ENCODE assay signal across 24 mouse cellular contexts in genomic region chr3:107833370-107833769, GRCm38 (mm10). TPM values are rescaled to one million over a fixed set of nuclear protein-coding genes. Genes with fewer than 3 reads are reported as not detected.
A peak's percentile ranks its signal among the peaks of the same experiment; 100 is the strongest.
DNase-seq lines count a peak whose midpoint lies in the region; ATAC-seq lines count a peak whose summit lies in the region.
"Had no signal": no experiment of that assay in that cellular context is flagged by ENCODE, and none has a peak within 500 bp of the region (broad histone marks: within the 10 kb centered on the region; RNA-seq: fewer than 3 reads in every experiment).

No protein-coding gene starts in this region.

- H3K27ac ChIP-seq in forebrain, embryonic 10.5 days, result peak overlapping the region; percentile 76
- H3K27ac ChIP-seq in forebrain, embryonic 13.5 days, result no peak overlapping the region
- H3K27ac ChIP-seq in hindbrain, embryonic 15.5 days (replicated peaks), result no peak overlapping the region
- no peak overlapping the region for H3K27ac ChIP-seq in hindbrain, embryonic 12.5 days
- peak overlapping the region; percentile 54 for H3K27ac ChIP-seq in midbrain, embryonic 13.5 days
- H3K27ac ChIP-seq: embryonic facial prominence, embryonic 12.5 days; heart, embryonic 15.5 days; left cerebral cortex, adult 2 months; liver, embryonic 15.5 days had no signal

- 85% methylated on average over 1 of the region's 1 CpGs for WGBS in forebrain, embryonic 10.5 days
- 73% methylated on average over 1 of the region's 1 CpGs for WGBS in forebrain, embryonic 13.5 days
- 53% methylated on average over 1 of the region's 1 CpGs for WGBS in hindbrain, embryonic 15.5 days
- WGBS in hindbrain, embryonic 12.5 days, result 77% methylated on average over 1 of the region's 1 CpGs
- WGBS in midbrain, embryonic 13.5 days, result 60% methylated on average over 1 of the region's 1 CpGs

- H3K4me1 ChIP-seq in forebrain, embryonic 10.5 days, result peaks cover 45% of the 10 kb centered on the region
- peaks cover 32% of the 10 kb centered on the region for H3K4me1 ChIP-seq in forebrain, embryonic 13.5 days
- peaks cover 22% of the 10 kb centered on the region for H3K4me1 ChIP-seq in hindbrain, embryonic 15.5 days (replicated peaks)
- H3K4me1 ChIP-seq in hindbrain, embryonic 12.5 days, result peaks cover 27% of the 10 kb centered on the region
- peaks cover 29% of the 10 kb centered on the region for H3K4me1 ChIP-seq in midbrain, embryonic 13.5 days (replicated peaks)
- H3K4me1 ChIP-seq: embryonic facial prominence, embryonic 12.5 days had no signal

- H3K4me3 ChIP-seq in forebrain, embryonic 10.5 days, result no peak overlapping the region
- H3K4me3 ChIP-seq in forebrain, embryonic 13.5 days, result no peak overlapping the region
- H3K4me3 ChIP-seq in hindbrain, embryonic 15.5 days, result no peak overlapping the region
- no peak overlapping the region for H3K4me3 ChIP-seq in hindbrain, embryonic 12.5 days
- no peak overlapping the region for H3K4me3 ChIP-seq in midbrain, embryonic 13.5 days (replicated peaks)
- H3K4me3 ChIP-seq: embryonic facial prominence, embryonic 12.5 days; heart, embryonic 15.5 days; left cerebral cortex, adult 2 months; liver, embryonic 15.5 days; midbrain, embryonic 12.5 days had no signal

- H3K4me2 ChIP-seq in forebrain, embryonic 13.5 days, result no peak overlapping the region
- no peak overlapping the region for H3K4me2 ChIP-seq in hindbrain, embryonic 15.5 days
- H3K4me2 ChIP-seq in hindbrain, embryonic 12.5 days (replicated peaks), result no peak overlapping the region
- H3K4me2 ChIP-seq in midbrain, embryonic 13.5 days (replicated peaks), result no peak overlapping the region
- H3K4me2 ChIP-seq: embryonic facial prominence, embryonic 12.5 days; heart, embryonic 15.5 days; liver, embryonic 15.5 days; midbrain, embryonic 12.5 days had no signal

- no peak overlapping the region for H3K9ac ChIP-seq in forebrain, embryonic 13.5 days
- no peak overlapping the region for H3K9ac ChIP-seq in hindbrain, embryonic 15.5 days
- H3K9ac ChIP-seq in hindbrain, embryonic 12.5 days, result no peak overlapping the region
- no peak overlapping the region for H3K9ac ChIP-seq in midbrain, embryonic 13.5 days (replicated peaks)
- H3K9ac ChIP-seq: heart, embryonic 15.5 days; liver, embryonic 15.5 days; midbrain, embryonic 12.5 days had no signal

- ATAC-seq in forebrain, embryonic 13.5 days, result no peak
- ATAC-seq in hindbrain, embryonic 15.5 days (ENCODE audit: low FRiP score, low read depth), result 0 out of 2 replicates have a peak, but pooled peaks have one; percentile 6
- no peak; the same call in 1 of the 2 replicates for ATAC-seq in hindbrain, embryonic 12.5 days (ENCODE audit: low FRiP score)
- no peak for ATAC-seq in midbrain, embryonic 13.5 days
- ATAC-seq: Patski had no signal

- intact Hi-C loops in left cerebral cortex, postnatal 14 days (cut with DNase I), result no loop called here

- H3K36me3 ChIP-seq in forebrain, embryonic 10.5 days (replicated peaks), result no peaks in the 10 kb centered on the region
- H3K36me3 ChIP-seq in forebrain, embryonic 13.5 days (ENCODE audit: poor library complexity, severe bottlenecking), result no peaks in the 10 kb centered on the region
- no peaks in the 10 kb centered on the region for H3K36me3 ChIP-seq in hindbrain, embryonic 15.5 days
- no peaks in the 10 kb centered on the region for H3K36me3 ChIP-seq in hindbrain, embryonic 12.5 days
- H3K36me3 ChIP-seq in midbrain, embryonic 13.5 days, result no peaks in the 10 kb centered on the region
- H3K36me3 ChIP-seq: embryonic facial prominence, embryonic 12.5 days; heart, embryonic 15.5 days; liver, embryonic 15.5 days; midbrain, embryonic 12.5 days had no signal

- no peak for DNase-seq in forebrain, embryonic 10.5 days (ENCODE audit: extremely low spot score, low spot score)
- peak; percentile 45 for DNase-seq in R1 (ENCODE audit: low read depth, low spot score)
- no peak for DNase-seq in lung, postnatal 36 days
- DNase-seq in left cerebral cortex, postnatal 14 days (ENCODE audit: low spot score in 2 of 2), result no peak
- DNase-seq: adrenal gland, postnatal 36 days; cerebellum, adult 9-10 months; kidney, adult 18-20 months; kidney, postnatal 10 days; lung, postnatal 10 days; thymus, postnatal 25 days had no signal

- H3K27me3 ChIP-seq in forebrain, embryonic 10.5 days (ENCODE audit: poor library complexity, severe bottlenecking), result peaks cover 36% of the 10 kb centered on the region
- H3K27me3 ChIP-seq in forebrain, embryonic 13.5 days, result no peaks in the 10 kb centered on the region
- H3K27me3 ChIP-seq in hindbrain, embryonic 15.5 days, result no peaks in the 10 kb centered on the region
- H3K27me3 ChIP-seq in hindbrain, embryonic 12.5 days, result no peaks in the 10 kb centered on the region
- no peaks in the 10 kb centered on the region for H3K27me3 ChIP-seq in midbrain, embryonic 13.5 days
- H3K27me3 ChIP-seq: CH12.LX; embryonic facial prominence, embryonic 12.5 days; heart, embryonic 15.5 days; liver, embryonic 15.5 days; midbrain, embryonic 12.5 days; Patski had no signal

- H3K9me3 ChIP-seq in forebrain, embryonic 10.5 days, result no peaks in the 10 kb centered on the region
- H3K9me3 ChIP-seq in forebrain, embryonic 13.5 days (replicated peaks), result no peaks in the 10 kb centered on the region
- H3K9me3 ChIP-seq in hindbrain, embryonic 15.5 days, result no peaks in the 10 kb centered on the region
- H3K9me3 ChIP-seq in hindbrain, embryonic 12.5 days (replicated peaks), result no peaks in the 10 kb centered on the region
- H3K9me3 ChIP-seq in midbrain, embryonic 13.5 days, result no peaks in the 10 kb centered on the region
- H3K9me3 ChIP-seq: embryonic facial prominence, embryonic 12.5 days; heart, embryonic 15.5 days; liver, embryonic 15.5 days; midbrain, embryonic 12.5 days had no signal

RNA-seq across cellular contexts. Expression of gene Eps8l3, which starts 43.7 kb away (rescaled TPM):
- polyA plus RNA-seq in forebrain, embryonic 10.5 days (2016; fragmentation: Nextera tagmentation; extraction: Ambion mirVana), result not detected in 2 replicates
- not detected in 2 replicates for polyA plus RNA-seq in forebrain, embryonic 13.5 days (2015; fragmentation: Nextera tagmentation; extraction: Ambion mirVana)
- polyA plus RNA-seq in hindbrain, embryonic 15.5 days (2015; fragmentation: Nextera tagmentation; extraction: Ambion mirVana), result 0.13 TPM in 1 of 2 replicates, not detected in the other
- polyA plus RNA-seq in hindbrain, embryonic 12.5 days (2016; fragmentation: Nextera tagmentation; extraction: Ambion mirVana), result not detected in 2 replicates
- 0.36 TPM in 1 of 2 replicates, not detected in the other for polyA plus RNA-seq in midbrain, embryonic 13.5 days (2015; fragmentation: Nextera tagmentation; extraction: Ambion mirVana)
- total RNA-seq in left cerebral cortex, postnatal 14 days (2021), result not detected
- total RNA-seq: adrenal gland, postnatal 36 days; CH12.LX; granulocyte monocyte progenitor cell, adult 5-6 weeks; hematopoietic stem cell, adult 5-6 weeks; left cerebral cortex, adult 2 months had no signal
- polyA plus RNA-seq: cortical plate, adult 2 months; embryonic facial prominence, embryonic 12.5 days; heart, embryonic 15.5 days; liver, embryonic 15.5 days; midbrain, embryonic 12.5 days; Patski had no signal

Comparison
In these comparisons a context has a peak if more than half of its experiments do, and no peak if none do; other contexts are left out.
1. H3K27ac ChIP-seq: peak in forebrain, embryonic 10.5 days (single experiment) and midbrain, embryonic 13.5 days (single experiment); none in forebrain, embryonic 13.5 days (single experiment), hindbrain, embryonic 15.5 days (single experiment) and hindbrain, embryonic 12.5 days (single experiment).